Mouse (Mus musculus) R1 (cell line): ENCODE measurements at regions not wholly inside any gene's neighbourhood (a gene's known extent, or its start where the extent isn't known, plus 50 kb on each side); places are given as distances from the start of the nearest gene placed in this dataset.

Experiments used
- DNase-seq: peaks from one replicate; pipeline ENCODE4 v3.0.0-alpha.2; 2018; ENCODE audit warnings: low read depth, low spot score

DNA sequence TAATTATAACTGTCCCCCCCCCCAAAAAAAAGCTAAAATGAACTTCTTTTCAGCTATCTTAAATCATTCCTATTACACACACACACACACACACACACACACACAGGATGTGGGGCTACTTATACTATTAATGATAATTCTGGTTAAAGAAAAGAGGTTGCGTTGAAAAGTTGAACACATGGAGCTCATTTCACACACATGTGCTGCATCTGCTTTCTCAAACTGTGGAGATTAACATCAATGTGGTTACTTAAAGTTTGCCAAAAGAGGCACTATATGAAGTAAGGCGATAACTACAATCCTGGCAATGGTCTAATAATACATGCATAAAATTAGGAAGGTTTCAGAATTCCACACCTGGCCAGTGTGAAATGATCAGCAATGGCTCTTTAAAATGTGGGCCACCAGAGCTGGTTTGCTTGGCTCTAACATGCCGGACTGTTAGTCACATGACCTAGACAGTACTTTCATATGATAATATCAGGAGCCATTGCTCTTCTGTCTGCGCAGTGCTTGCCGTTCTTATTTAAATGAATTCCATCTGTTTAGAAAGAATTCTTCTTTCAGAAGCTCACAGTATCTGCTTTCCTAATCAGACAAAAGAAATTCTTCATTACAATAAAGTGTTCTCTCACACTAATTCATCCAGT, 598.4 kb upstream of the Fam92a start:
- peak; percentile 94 for DNase-seq

DNA sequence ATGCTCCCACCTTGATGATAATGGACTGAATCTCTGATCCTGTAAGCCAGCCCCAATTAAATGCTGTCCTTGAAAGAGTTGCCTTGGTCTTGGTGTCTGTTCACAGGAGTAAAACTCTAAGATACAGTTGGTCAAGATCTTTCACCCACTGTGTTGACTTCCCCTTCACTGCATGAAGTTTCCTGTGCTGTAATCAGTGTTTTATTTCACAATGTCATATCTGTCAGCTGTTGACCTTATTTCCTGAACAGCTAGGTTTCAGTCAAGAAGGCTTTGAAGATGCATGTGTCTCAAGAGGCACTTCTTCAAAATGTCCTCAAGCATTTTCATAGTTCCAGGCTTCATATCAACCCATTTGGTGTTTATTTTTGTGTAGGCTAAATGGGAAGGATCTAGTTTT, 597.3 kb upstream of the Fam92a start:
- DNase-seq = no peak

DNA sequence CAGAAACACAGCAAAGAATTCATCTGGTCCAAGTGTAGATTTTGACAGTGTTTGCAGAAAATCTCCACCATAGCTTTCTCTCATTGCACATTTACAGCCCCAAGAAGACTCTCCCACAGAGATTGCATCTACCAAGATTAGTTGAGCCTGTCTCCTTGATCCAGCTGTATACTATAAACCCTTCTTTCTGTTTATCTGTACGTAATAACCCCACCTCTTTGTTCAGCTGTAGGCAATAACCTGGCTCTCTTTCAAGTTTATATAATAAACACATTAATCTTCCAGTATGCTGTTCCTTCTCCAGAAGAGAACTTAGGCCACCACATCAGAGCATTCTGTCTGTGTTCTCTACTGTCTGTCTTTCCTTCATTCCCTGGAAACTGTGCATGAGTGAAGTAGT, 594.9 kb upstream of the Fam92a start:
- no peak for DNase-seq

DNA sequence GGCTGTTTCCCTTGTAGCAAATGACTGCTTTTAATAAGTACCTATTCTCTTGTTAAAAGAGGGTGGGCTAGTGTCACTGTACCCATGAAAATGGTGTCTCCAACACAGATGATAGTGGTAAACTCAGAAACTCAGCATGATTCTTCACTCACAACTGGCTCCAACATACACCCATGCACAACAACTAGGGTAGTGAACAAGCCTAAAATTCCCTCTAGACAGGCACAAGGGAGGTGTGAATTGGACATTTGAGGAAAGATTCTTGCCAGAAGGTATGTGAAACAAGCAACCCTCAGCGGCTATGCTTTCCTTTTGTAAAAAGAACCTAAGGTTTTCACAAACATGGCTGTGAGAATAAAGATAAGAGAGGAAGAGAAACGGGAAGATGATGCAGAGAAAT, 579.0 kb upstream of the Fam92a start:
- no peak for DNase-seq

- DNase-seq = peak; percentile 5
Observed at GRCm38 (mm10) chr4:12749874-12750273, 578.1 kb upstream of the Fam92a start.

GRCm38 (mm10) chr4:12743714-12744327, 572.0 kb upstream of the Fam92a start:
- DNase-seq = no peak

DNA sequence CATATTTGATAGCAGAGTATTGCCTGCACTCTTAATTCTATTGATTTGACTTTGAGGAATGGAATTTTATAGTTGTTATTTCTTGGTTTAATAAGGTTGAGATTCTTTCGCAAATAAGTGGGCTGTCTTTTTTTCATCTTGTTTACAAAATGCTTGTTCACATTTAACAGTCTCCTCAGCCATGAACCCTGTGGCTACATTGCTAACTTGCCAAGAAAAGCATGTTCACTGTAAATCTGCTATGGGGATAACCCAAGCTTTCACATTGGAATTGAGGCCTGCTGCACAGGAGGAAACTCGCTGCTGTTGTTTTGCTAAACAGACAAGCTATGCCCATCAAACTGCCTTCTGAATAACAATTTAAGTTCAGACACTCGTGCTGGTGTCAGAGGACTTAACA, 564.6 kb upstream of the Fam92a start:
- no peak for DNase-seq

DNA sequence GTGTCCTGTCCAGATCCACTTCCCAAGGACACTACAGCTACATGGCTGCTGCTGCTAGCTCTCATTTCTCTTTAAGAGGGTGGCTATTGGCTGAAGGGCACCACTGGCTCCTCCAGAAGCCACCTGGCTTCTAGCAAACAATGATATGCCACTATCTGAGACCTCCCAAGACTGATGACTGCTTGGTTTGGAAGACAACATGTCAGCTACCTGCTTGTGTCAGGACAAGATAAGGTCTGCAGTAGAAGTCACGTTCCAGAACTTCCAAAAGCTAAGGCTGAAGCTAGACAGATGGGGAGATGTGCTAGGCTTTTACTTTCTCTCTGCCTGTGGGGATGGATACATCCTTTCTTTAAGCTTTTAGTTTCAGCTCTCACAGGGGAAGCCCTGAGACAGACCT, 528.4 kb upstream of the Fam92a start:
- DNase-seq = no peak

- no peak for DNase-seq
Observed at GRCm38 (mm10) chr4:12677814-12678213, 506.0 kb upstream of the Fam92a start.

DNA sequence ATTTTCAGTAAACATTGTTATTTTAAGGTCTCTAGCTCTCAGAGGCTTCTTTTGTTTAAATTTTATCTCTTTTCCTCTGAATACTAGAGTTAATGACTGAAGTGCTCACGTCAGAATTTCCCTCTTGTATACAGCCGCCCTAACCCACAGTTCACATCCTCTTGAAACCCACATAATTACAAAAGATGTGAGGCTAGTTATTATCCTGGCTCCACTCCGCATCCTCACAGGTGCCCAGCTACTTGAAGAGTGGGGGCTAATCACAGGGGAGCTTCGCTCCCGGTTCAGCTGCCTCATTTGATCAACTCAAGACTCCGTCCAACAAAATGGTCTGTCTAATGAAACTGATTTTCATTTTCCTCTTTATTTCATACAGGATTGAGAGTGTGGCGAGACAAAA, 499.6 kb upstream of the Fam92a start:
- no peak for DNase-seq

GRCm38 (mm10) chr4:12663176-12663575, 491.4 kb upstream of the Fam92a start:
- DNase-seq = peak; percentile 69

- DNase-seq = no peak
Observed at GRCm38 (mm10) chr4:12662683-12663082, 490.9 kb upstream of the Fam92a start.

- no peak for DNase-seq
Observed at GRCm38 (mm10) chr4:12659084-12659483, 487.3 kb upstream of the Fam92a start.

GRCm38 (mm10) chr4:12658594-12658993, 486.8 kb upstream of the Fam92a start:
- peak; percentile 15 for DNase-seq

- DNase-seq = no peak
Observed at GRCm38 (mm10) chr4:12657820-12658219, 486.0 kb upstream of the Fam92a start.

- no peak for DNase-seq
Observed at GRCm38 (mm10) chr4:12656924-12657603, 485.2 kb upstream of the Fam92a start.

DNA sequence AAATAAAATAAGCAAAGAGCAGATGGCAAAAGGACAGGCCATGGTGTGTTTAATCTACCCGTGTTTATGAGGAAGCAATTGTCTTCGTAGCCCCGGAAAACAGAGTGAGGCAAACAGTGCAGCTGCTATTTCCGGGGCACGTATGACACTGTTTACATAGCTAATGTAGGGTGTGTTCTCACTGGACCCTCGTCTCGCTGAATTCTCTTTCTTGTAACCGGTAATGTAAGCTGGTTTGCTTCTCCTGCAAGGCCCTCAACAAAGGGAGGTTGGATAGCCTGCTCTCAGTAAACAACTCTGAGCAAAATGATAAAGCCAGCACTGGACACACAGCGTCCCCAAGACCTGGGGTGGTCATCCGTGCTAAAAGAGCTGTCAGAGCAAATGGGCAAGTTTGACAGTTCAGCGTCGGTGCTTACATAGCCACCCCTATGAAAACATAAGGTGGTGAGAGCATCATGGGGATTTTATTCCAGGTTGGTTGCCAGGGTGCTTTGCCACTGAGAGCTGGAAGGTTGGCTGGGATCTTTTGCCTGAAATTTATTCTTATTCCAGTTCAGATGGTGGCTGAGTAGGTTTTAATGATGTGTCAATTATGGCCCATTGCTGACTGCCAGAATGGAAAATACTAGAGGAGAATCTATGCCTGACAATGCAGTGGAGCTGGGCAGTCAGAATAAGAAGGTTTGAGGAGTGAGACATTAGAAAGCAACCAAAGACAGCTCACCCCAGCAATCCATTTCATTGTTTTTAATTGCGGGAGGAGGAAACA, 483.8 kb upstream of the Fam92a start:
- peak; percentile 3 for DNase-seq

GRCm38 (mm10) chr4:12654568-12655456, 483.0 kb upstream of the Fam92a start:
- DNase-seq = peak; percentile 12

DNA sequence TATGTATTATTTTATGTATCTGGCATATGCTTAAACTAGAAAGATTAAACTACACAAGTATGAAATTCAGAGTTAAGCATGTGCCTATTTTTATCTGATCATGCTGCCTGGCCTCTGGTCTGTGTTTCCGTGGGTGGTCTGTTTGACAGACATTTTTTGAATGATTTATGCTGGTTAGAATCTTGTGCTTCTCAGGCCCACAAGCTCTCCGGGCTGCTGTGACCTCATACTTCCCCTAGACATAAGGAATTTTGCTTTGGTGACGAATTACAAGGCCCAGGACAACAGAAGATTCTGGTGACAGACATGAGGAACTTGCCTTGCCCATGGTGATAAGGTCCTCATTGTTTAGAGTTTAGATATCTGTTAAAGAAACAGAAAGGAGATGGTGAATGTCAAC, 475.9 kb upstream of the Fam92a start:
- no peak for DNase-seq

- no peak for DNase-seq
Observed at GRCm38 (mm10) chr4:12642525-12642928, 470.7 kb upstream of the Fam92a start.

DNA sequence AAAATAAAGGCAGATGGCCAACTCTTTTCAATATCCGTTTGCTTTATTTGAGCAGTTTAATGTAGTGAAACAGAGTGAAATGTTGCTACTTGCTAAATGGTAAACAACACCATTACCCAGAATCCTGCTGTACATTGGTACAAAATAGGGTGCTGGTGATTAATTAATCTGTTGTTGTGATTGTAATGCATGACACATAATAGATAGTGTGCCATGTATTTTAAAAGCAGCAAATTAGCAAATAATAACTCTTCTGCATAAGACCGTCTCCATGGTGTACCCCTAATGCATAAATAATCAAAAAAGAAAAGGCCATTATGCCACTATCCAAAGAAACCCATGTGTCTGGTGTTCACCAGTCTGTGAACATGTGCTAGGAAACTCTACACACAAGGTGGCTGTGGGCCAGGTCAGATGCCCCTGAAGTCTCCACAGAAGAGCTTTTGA, 457.6 kb upstream of the Fam92a start:
- no peak for DNase-seq
